Mouse (Mus musculus) limb, embryonic 13.5 days (tissue): ENCODE data around the gene Cmtm6. TPM values are rescaled to one million over a fixed set of nuclear protein-coding genes. Genes with fewer than 3 reads are reported as not detected.
"Not testable (repeated sequence)": the region's sequence is repeated elsewhere in the genome, so short reads cannot be mapped to it uniquely, and the experiment has no call there.

ENCODE experiments used
- ATAC-seq: fragments of 200-750 bp; cut with Nextera tagmentation; 2 replicates; pipeline ENCODE4 v1.8.0; 2017; ENCODE audit warnings: low read depth, moderate number of reproducible peaks, moderate TSS enrichment; ENCODE audit not compliant: low FRiP score
- H3K27ac ChIP-seq: fragments of 300-500 bp; sonication (generic); 2 replicates; pipeline ENCODE4 v1.5.1; 2015; ENCODE audit warnings: inconsistent platforms, mild to moderate bottlenecking, moderate library complexity
- H3K27me3 ChIP-seq: fragments of 300-500 bp; sonication (generic); 2 replicates; pipeline ENCODE4 v1.6.1; 2015; ENCODE audit warnings: mild to moderate bottlenecking, inconsistent platforms
- H3K36me3 ChIP-seq: fragments of 300-500 bp; sonication (generic); 2 replicates; pipeline ENCODE4 v1.6.1; 2015; ENCODE audit warnings: inconsistent platforms, mild to moderate bottlenecking, moderate library complexity
- H3K4me1 ChIP-seq: fragments of 300-500 bp; sonication (generic); 2 replicates; pipeline ENCODE4 v1.6.1; 2015; ENCODE audit warnings: inconsistent platforms
- H3K4me2 ChIP-seq: fragments of 300-500 bp; sonication (generic); replicated peaks from 2 replicates; pipeline ENCODE4 v1.6.1; 2015; ENCODE audit warnings: inconsistent platforms, mild to moderate bottlenecking, moderate library complexity
- H3K4me3 ChIP-seq: fragments of 300-500 bp; sonication (generic); 2 replicates; pipeline ENCODE4 v1.5.1; 2015; ENCODE audit warnings: moderate library complexity, mild to moderate bottlenecking, inconsistent platforms
- H3K9ac ChIP-seq: fragments of 300-500 bp; sonication (generic); 2 replicates; pipeline ENCODE4 v1.6.1; 2015; ENCODE audit warnings: mild to moderate bottlenecking, inconsistent platforms
- H3K9me3 ChIP-seq: fragments of 300-500 bp; sonication (generic); 2 replicates; pipeline ENCODE4 v1.6.1; 2016; ENCODE audit warnings: inconsistent platforms
- WGBS: fragments of 180-500 bp; shearing (Covaris S2); methylation state at CpG from one replicate; pipeline ENCODE4 v1.1.7; 2015; 5-methylcytosine and 5-hydroxymethylcytosine counted together
- polyA plus RNA-seq: library from polyadenylated mRNA; unstranded; fragments of >200 nt; fragmentation: Nextera tagmentation; extraction: Ambion mirVana; gene quantifications from 2 replicates; pipeline ENCODE4 v1.2.1, GENCODE M21; 2015

Cmtm6 gene
- 28.9 and 32.0 TPM in 2 replicates for polyA plus RNA-seq

GRCm38 (mm10) chr9:114731011-114731755, at the start of gene Cmtm6:
Gene Cmtm6, plus strand, starts transcription at chr9:114731116.
- Histone ChIP-seq H3K4me3 (peak within 1 kb of the TSS; percentile 83), H3K9ac (peak within 1 kb of the TSS; percentile 87), H3K4me2 (peak within 1 kb of the TSS; percentile 64), H3K27ac (peak within 1 kb of the TSS; percentile 92), H3K9me3 (no peaks in the 10 kb centered on the region), H3K4me1 (peaks cover 17% of the 10 kb centered on the region), H3K27me3 (no peaks in the 10 kb centered on the region), H3K36me3 (no peaks in the 10 kb centered on the region)
- ATAC-seq: peak; percentile 93
- WGBS: under 1% methylated on average over 53 of the region's 53 CpGs

GRCm38 (mm10) chr9:114682193-114682592, 48.7 kb upstream of the Cmtm6 start:
- no peak for ATAC-seq
- Histone ChIP-seq H3K4me3 (no peak overlapping the region), H3K9me3 (no peaks in the 10 kb centered on the region), H3K27me3 (no peaks in the 10 kb centered on the region), H3K27ac (no peak overlapping the region), H3K36me3 (no peaks in the 10 kb centered on the region), H3K4me2 (no peak overlapping the region), H3K9ac (no peak overlapping the region), H3K4me1 (no peaks in the 10 kb centered on the region)
- WGBS: 77% methylated on average over 4 of the region's 4 CpGs

- no peak overlapping the region for H3K27ac ChIP-seq
- H3K4me3 ChIP-seq: no peak overlapping the region
- no peak overlapping the region for H3K9ac ChIP-seq
- no peak overlapping the region for H3K4me2 ChIP-seq
- H3K9me3 ChIP-seq: no peaks in the 10 kb centered on the region
- no peaks in the 10 kb centered on the region for H3K27me3 ChIP-seq
- no peaks in the 10 kb centered on the region for H3K36me3 ChIP-seq
- no peak for ATAC-seq
- 85% methylated on average over 7 of the region's 7 CpGs for WGBS
- H3K4me1 ChIP-seq: peaks cover 24% of the 10 kb centered on the region
Observed at GRCm38 (mm10) chr9:114686245-114686644, 44.7 kb upstream of the Cmtm6 start.

GRCm38 (mm10) chr9:114687639-114688038, 43.3 kb upstream of the Cmtm6 start:
- no peaks in the 10 kb centered on the region for H3K27me3 ChIP-seq
- H3K9me3 ChIP-seq: no peaks in the 10 kb centered on the region
- no peak overlapping the region for H3K27ac ChIP-seq
- H3K9ac ChIP-seq: peak overlapping the region; percentile 94
- peaks cover 24% of the 10 kb centered on the region for H3K4me1 ChIP-seq
- ATAC-seq: no peak
- peaks cover 10% of the 10 kb centered on the region for H3K36me3 ChIP-seq
- peak overlapping the region; percentile 72 for H3K4me2 ChIP-seq
- WGBS: 76% methylated on average over 13 of the region's 13 CpGs
- H3K4me3 ChIP-seq: peak overlapping the region; percentile 93

GRCm38 (mm10) chr9:114688252-114688952, 42.5 kb upstream of the Cmtm6 start, which contains the start of gene Dync1li1:
Gene Dync1li1, plus strand, starts transcription at chr9:114688790.
- Histone ChIP-seq H3K9me3 (no peaks in the 10 kb centered on the region), H3K9ac (peak within 1 kb of the TSS; percentile 94), H3K27me3 (no peaks in the 10 kb centered on the region), H3K27ac (peak within 1 kb of the TSS; percentile 81), H3K4me2 (peak within 1 kb of the TSS; percentile 93), H3K4me1 (peaks cover 24% of the 10 kb centered on the region), H3K36me3 (peaks cover 16% of the 10 kb centered on the region), H3K4me3 (peak within 1 kb of the TSS; percentile 93)
- peak; percentile 97 for ATAC-seq
- under 1% methylated on average over 57 of the region's 57 CpGs for WGBS

GRCm38 (mm10) chr9:114688953-114689407, 41.9 kb upstream of the Cmtm6 start:
- no peaks in the 10 kb centered on the region for H3K9me3 ChIP-seq
- ATAC-seq: peak; percentile 57
- H3K9ac ChIP-seq: peak overlapping the region; percentile 94
- peak overlapping the region; percentile 81 for H3K27ac ChIP-seq
- no peaks in the 10 kb centered on the region for H3K27me3 ChIP-seq
- 0% methylated on average over 39 of the region's 50 CpGs for WGBS
- peak overlapping the region; percentile 93 for H3K4me3 ChIP-seq
- H3K36me3 ChIP-seq: peaks cover 22% of the 10 kb centered on the region
- peak overlapping the region; percentile 93 for H3K4me2 ChIP-seq
- peaks cover 24% of the 10 kb centered on the region for H3K4me1 ChIP-seq

- H3K4me3 ChIP-seq: peak overlapping the region; percentile 93
- no peaks in the 10 kb centered on the region for H3K9me3 ChIP-seq
- peak overlapping the region; percentile 93 for H3K4me2 ChIP-seq
- 10% methylated on average over 10 of the region's 10 CpGs for WGBS
- H3K27me3 ChIP-seq: no peaks in the 10 kb centered on the region
- H3K27ac ChIP-seq: no peak overlapping the region
- peaks cover 34% of the 10 kb centered on the region for H3K36me3 ChIP-seq
- peak overlapping the region; percentile 94 for H3K9ac ChIP-seq
- H3K4me1 ChIP-seq: peaks cover 24% of the 10 kb centered on the region
- ATAC-seq: no peak
Observed at GRCm38 (mm10) chr9:114690119-114690601, 40.8 kb upstream of the Cmtm6 start.

- Histone ChIP-seq H3K27ac (no peak overlapping the region), H3K4me1 (peaks cover 24% of the 10 kb centered on the region), H3K9me3 (no peaks in the 10 kb centered on the region), H3K9ac (no peak overlapping the region), H3K36me3 (peaks cover 35% of the 10 kb centered on the region), H3K27me3 (no peaks in the 10 kb centered on the region), H3K4me2 (no peak overlapping the region), H3K4me3 (no peak overlapping the region)
- ATAC-seq: no peak
Observed at GRCm38 (mm10) chr9:114691112-114691511, 39.8 kb upstream of the Cmtm6 start.

GRCm38 (mm10) chr9:114695662-114696061, 35.3 kb upstream of the Cmtm6 start:
- not testable (repeated sequence) for H3K9me3 ChIP-seq, H3K4me1 ChIP-seq, H3K9ac ChIP-seq, H3K4me2 ChIP-seq, H3K27ac ChIP-seq, ATAC-seq, H3K27me3 ChIP-seq, H3K4me3 ChIP-seq
- WGBS: 87% methylated on average over 8 of the region's 8 CpGs
- H3K36me3 ChIP-seq: peaks cover 53% of the 10 kb centered on the region

GRCm38 (mm10) chr9:114697072-114697471, 33.8 kb upstream of the Cmtm6 start:
- H3K36me3 ChIP-seq: peaks cover 58% of the 10 kb centered on the region
- 93% methylated on average over 4 of the region's 4 CpGs for WGBS
- H3K4me3 ChIP-seq: no peak overlapping the region

GRCm38 (mm10) chr9:114697926-114698325, 33.0 kb upstream of the Cmtm6 start:
- Histone ChIP-seq H3K4me3 (no peak overlapping the region), H3K27ac (no peak overlapping the region), H3K4me1 (no peaks in the 10 kb centered on the region), H3K36me3 (peaks cover 52% of the 10 kb centered on the region), H3K4me2 (no peak overlapping the region), H3K9ac (no peak overlapping the region), H3K9me3 (no peaks in the 10 kb centered on the region), H3K27me3 (no peaks in the 10 kb centered on the region)
- 95% methylated on average over 5 of the region's 5 CpGs for WGBS
- ATAC-seq: no peak

More at GRCm38 (mm10) chr9:114697072-114697471, 33.8 kb upstream of the Cmtm6 start:
- H3K27me3 ChIP-seq: no peaks in the 10 kb centered on the region
- no peaks in the 10 kb centered on the region for H3K4me1 ChIP-seq
- H3K27ac ChIP-seq: no peak overlapping the region
- no peaks in the 10 kb centered on the region for H3K9me3 ChIP-seq
- H3K4me2 ChIP-seq: no peak overlapping the region
- H3K9ac ChIP-seq: no peak overlapping the region
- ATAC-seq: no peak

- H3K27me3 ChIP-seq: no peaks in the 10 kb centered on the region
- WGBS: 74% methylated on average over 6 of the region's 6 CpGs
- ATAC-seq: no peak
Observed at GRCm38 (mm10) chr9:114699262-114699661, 31.7 kb upstream of the Cmtm6 start.

More at GRCm38 (mm10) chr9:114699262-114699661, 31.7 kb upstream of the Cmtm6 start:
- Histone ChIP-seq H3K9me3 (no peaks in the 10 kb centered on the region), H3K36me3 (peaks cover 43% of the 10 kb centered on the region), H3K4me3 (no peak overlapping the region), H3K4me2 (no peak overlapping the region), H3K27ac (no peak overlapping the region), H3K9ac (no peak overlapping the region), H3K4me1 (no peaks in the 10 kb centered on the region)
